Mouse (Mus musculus) myocyte (in vitro differentiated cells): ENCODE results near the gene Ccdc17. TPM values are rescaled to one million over a fixed set of nuclear protein-coding genes. Genes with fewer than 3 reads are reported as not detected.
A peak's percentile ranks its signal among the peaks of the same experiment; 100 is the strongest.

Source experiments
- H3K27me3 ChIP-seq: one replicate; pipeline ENCODE4 v1.6.1; 2011; ENCODE audit not compliant: control insufficient read depth, insufficient read depth, insufficient read length
- H3K36me3 ChIP-seq: one replicate; pipeline ENCODE4 v1.6.1; 2011; ENCODE audit not compliant: control insufficient read depth, insufficient read depth
- H3K4me2 ChIP-seq: one replicate; pipeline ENCODE4 v1.6.1; 2011; ENCODE audit warnings: low read depth, control low read depth
- H3K4me3 ChIP-seq: one replicate; pipeline ENCODE4 v1.5.1; 2011; ENCODE audit warnings: mild to moderate bottlenecking, control low read depth, moderate library complexity
- H3K79me2 ChIP-seq: one replicate; pipeline ENCODE4 v1.6.1; 2011; ENCODE audit not compliant: control insufficient read depth, insufficient read depth
- H3ac ChIP-seq: one replicate; pipeline ENCODE4 v1.6.1; 2011; ENCODE audit not compliant: control insufficient read depth, insufficient read length
- CEBPB ChIP-seq: IDR thresholded peaks from 2 replicates; pipeline ENCODE4 v1.6.1; 2011; ENCODE audit warnings: mild to moderate bottlenecking, moderate library complexity; ENCODE audit not compliant: poor library complexity, insufficient read depth, severe bottlenecking
- E2F4 ChIP-seq: IDR thresholded peaks from one replicate; pipeline ENCODE4 v1.6.1; 2011; ENCODE audit warnings: mild to moderate bottlenecking, control low read depth, moderate library complexity; ENCODE audit not compliant: insufficient read depth
- MAX ChIP-seq: IDR thresholded peaks from one replicate; pipeline ENCODE4 v1.6.1; 2011; ENCODE audit warnings: low read depth, mild to moderate bottlenecking, control low read depth
- MYOD1 ChIP-seq, 3 experiments: IDR thresholded peaks; one replicate each; pipeline ENCODE4 v1.6.1; 2011; ENCODE audit warnings: control low read depth in 2 of 3, low read depth in 2 of 3, mild to moderate bottlenecking in 2 of 3, moderate library complexity in 1 of 3; ENCODE audit not compliant: insufficient read length in 2 of 3, control insufficient read depth in 1 of 3
- MYOG ChIP-seq, 3 experiments: IDR thresholded peaks; one replicate each; pipeline ENCODE4 v1.6.1; 2011; ENCODE audit warnings: control low read depth in 2 of 3, low read depth in 2 of 3, mild to moderate bottlenecking in 2 of 3; ENCODE audit not compliant: insufficient read length in 2 of 3, control insufficient read depth in 1 of 3, insufficient read depth in 1 of 3
- POLR2A ChIP-seq: IDR thresholded peaks from one replicate; pipeline ENCODE4 v1.6.1; 2011; ENCODE audit warnings: low read depth, mild to moderate bottlenecking, control low read depth, moderate library complexity; ENCODE audit not compliant: insufficient read length
- POLR2AphosphoS2 ChIP-seq: IDR thresholded peaks from one replicate; pipeline ENCODE4 v1.6.1; 2011; ENCODE audit warnings: low read depth, control low read depth; ENCODE audit not compliant: insufficient read length
- REST ChIP-seq: IDR thresholded peaks from one replicate; pipeline ENCODE4 v1.6.1; 2011; ENCODE audit warnings: mild to moderate bottlenecking, control low read depth, moderate library complexity; ENCODE audit not compliant: insufficient read depth, insufficient read length
- SRF ChIP-seq: IDR thresholded peaks from one replicate; pipeline ENCODE4 v1.6.1; 2011; ENCODE audit warnings: low read depth; ENCODE audit not compliant: control insufficient read depth, insufficient read length
- TCF12 ChIP-seq: IDR thresholded peaks from one replicate; pipeline ENCODE4 v1.6.1; 2011; ENCODE audit warnings: mild to moderate bottlenecking, control low read depth; ENCODE audit not compliant: poor library complexity, insufficient read depth, severe bottlenecking
- TCF3 ChIP-seq: IDR thresholded peaks from one replicate; pipeline ENCODE4 v1.6.1; 2011; ENCODE audit warnings: low read depth, control low read depth; ENCODE audit not compliant: insufficient read length
- USF1 ChIP-seq: IDR thresholded peaks from one replicate; pipeline ENCODE4 v1.6.1; 2011; ENCODE audit warnings: low read depth, mild to moderate bottlenecking, control low read depth, moderate library complexity
- polyA plus RNA-seq: library from polyadenylated mRNA; unstranded; fragments of >200 nt; fragmentation: generic; extraction: Trizol; gene quantifications from one replicate; pipeline ENCODE4 v1.2.1, GENCODE M21; 2012; ENCODE audit warnings: missing spikeins

Gene Ccdc17
- 0.55 TPM for polyA plus RNA-seq

- H3K36me3 ChIP-seq: peaks cover 16% of the 10 kb centered on the region
- TF ChIP-seq MYOG (IDR thresholded peaks at IDR 0.05; ENCODE audit: control insufficient read depth in 1 of 3, insufficient read depth in 1 of 3, insufficient read length in 2 of 3, low read depth in 2 of 3) (no peak), MAX (no peak)
- H3K79me2 ChIP-seq: no peaks in the 10 kb centered on the region
- peak within 1 kb of the TSS; percentile 59 for H3K4me3 ChIP-seq
- H3K4me2 ChIP-seq: peak within 1 kb of the TSS; percentile 84
- no peaks in the 10 kb centered on the region for H3K27me3 ChIP-seq
- H3ac ChIP-seq: peak within 1 kb of the TSS; percentile 5
These were observed at the start of gene Ccdc17 for GRCm38 (mm10) chr4:116596379-116596778. TSS of gene Ccdc17 (plus strand) at chr4:116596654.

GRCm38 (mm10) chr4:116550432-116550831, 46.0 kb upstream of the Ccdc17 start:
- no peak overlapping the region for H3K4me2 ChIP-seq

GRCm38 (mm10) chr4:116553035-116553434, 43.4 kb upstream of the Ccdc17 start:
- no peaks in the 10 kb centered on the region for H3K27me3 ChIP-seq
- no peak overlapping the region for H3K4me2 ChIP-seq
- TF ChIP-seq POLR2AphosphoS2: no peak
- TF ChIP-seq MYOD1 (IDR thresholded peaks at IDR 0.05; ENCODE audit: control insufficient read depth in 1 of 3, insufficient read length in 2 of 3, low read depth in 2 of 3): no peak
- TF ChIP-seq E2F4: no peak
- TF ChIP-seq USF1: no peak
- no peak for TF ChIP-seq MYOG (IDR thresholded peaks at IDR 0.05; ENCODE audit: control insufficient read depth in 1 of 3, insufficient read depth in 1 of 3, insufficient read length in 2 of 3, low read depth in 2 of 3)
- no peak for TF ChIP-seq SRF
- TF ChIP-seq POLR2A: no peak
- TF ChIP-seq CEBPB: no peak
- H3K4me3 ChIP-seq: no peak overlapping the region
- H3K36me3 ChIP-seq: peaks cover 8% of the 10 kb centered on the region
- no peak overlapping the region for H3ac ChIP-seq
- peaks cover 17% of the 10 kb centered on the region for H3K79me2 ChIP-seq

More at GRCm38 (mm10) chr4:116550432-116550831, 46.0 kb upstream of the Ccdc17 start:
- Histone ChIP-seq H3K79me2 (peaks cover 10% of the 10 kb centered on the region), H3K36me3 (peaks cover 8% of the 10 kb centered on the region), H3K27me3 (no peaks in the 10 kb centered on the region), H3K4me3 (no peak overlapping the region), H3ac (no peak overlapping the region)
- TF ChIP-seq REST (no peak), MYOG (IDR thresholded peaks at IDR 0.05; ENCODE audit: control insufficient read depth in 1 of 3, insufficient read depth in 1 of 3, insufficient read length in 2 of 3, low read depth in 2 of 3) (no peak), E2F4 (no peak), USF1 (no peak), MAX (no peak), TCF3 (no peak), TCF12 (no peak), MYOD1 (IDR thresholded peaks at IDR 0.05; ENCODE audit: control insufficient read depth in 1 of 3, insufficient read length in 2 of 3, low read depth in 2 of 3) (no peak), POLR2AphosphoS2 (no peak), POLR2A (no peak), CEBPB (no peak), SRF (no peak)

- Histone ChIP-seq H3K27me3 (no peaks in the 10 kb centered on the region), H3K4me3 (peak within 1 kb of the TSS; percentile 66), H3K79me2 (peaks cover 43% of the 10 kb centered on the region), H3K4me2 (peak within 1 kb of the TSS; percentile 92), H3ac (peak within 1 kb of the TSS; percentile 46), H3K36me3 (peaks cover 8% of the 10 kb centered on the region)
- TF ChIP-seq TCF3 (no peak), POLR2A (peak; percentile 56), SRF (peak; percentile 15), CEBPB (no peak), MAX (peak; percentile 45), POLR2AphosphoS2 (peak; percentile 73), E2F4 (no peak)
These were observed 40.8 kb upstream of the Ccdc17 start, which contains the start of gene Tmem69 for GRCm38 (mm10) chr4:116555413-116556300. TSS of gene Tmem69 (minus strand) at chr4:116555936.

GRCm38 (mm10) chr4:116556561-116557305, 39.7 kb upstream of the Ccdc17 start:
- H3K79me2 ChIP-seq: peaks cover 54% of the 10 kb centered on the region
- TF ChIP-seq POLR2A (peak; percentile 63), POLR2AphosphoS2 (peak; percentile 82), SRF (peak; percentile 33), REST (no peak), TCF12 (no peak), MAX (no peak), CEBPB (no peak), TCF3 (no peak), MYOD1 (IDR thresholded peaks at IDR 0.05; ENCODE audit: control insufficient read depth in 1 of 3, insufficient read length in 2 of 3, low read depth in 2 of 3) (no peak), USF1 (no peak), E2F4 (no peak), MYOG (IDR thresholded peaks at IDR 0.05; ENCODE audit: control insufficient read depth in 1 of 3, insufficient read depth in 1 of 3, insufficient read length in 2 of 3, low read depth in 2 of 3) (no peak)
- no peaks in the 10 kb centered on the region for H3K27me3 ChIP-seq

More at GRCm38 (mm10) chr4:116556561-116557305, 39.7 kb upstream of the Ccdc17 start:
- Histone ChIP-seq H3K4me2 (peak overlapping the region; percentile 92), H3K36me3 (peaks cover 8% of the 10 kb centered on the region), H3ac (peak overlapping the region; percentile 46), H3K4me3 (peak overlapping the region; percentile 66)
